Mouse (Mus musculus) liver (tissue): ENCODE data around the gene Lmo4.

Source experiments
- DNase-seq: peaks from one replicate; pipeline ENCODE4 v3.0.0-alpha.2; 2020; ENCODE audit warnings: mixed read lengths

Lmo4 gene

DNA sequence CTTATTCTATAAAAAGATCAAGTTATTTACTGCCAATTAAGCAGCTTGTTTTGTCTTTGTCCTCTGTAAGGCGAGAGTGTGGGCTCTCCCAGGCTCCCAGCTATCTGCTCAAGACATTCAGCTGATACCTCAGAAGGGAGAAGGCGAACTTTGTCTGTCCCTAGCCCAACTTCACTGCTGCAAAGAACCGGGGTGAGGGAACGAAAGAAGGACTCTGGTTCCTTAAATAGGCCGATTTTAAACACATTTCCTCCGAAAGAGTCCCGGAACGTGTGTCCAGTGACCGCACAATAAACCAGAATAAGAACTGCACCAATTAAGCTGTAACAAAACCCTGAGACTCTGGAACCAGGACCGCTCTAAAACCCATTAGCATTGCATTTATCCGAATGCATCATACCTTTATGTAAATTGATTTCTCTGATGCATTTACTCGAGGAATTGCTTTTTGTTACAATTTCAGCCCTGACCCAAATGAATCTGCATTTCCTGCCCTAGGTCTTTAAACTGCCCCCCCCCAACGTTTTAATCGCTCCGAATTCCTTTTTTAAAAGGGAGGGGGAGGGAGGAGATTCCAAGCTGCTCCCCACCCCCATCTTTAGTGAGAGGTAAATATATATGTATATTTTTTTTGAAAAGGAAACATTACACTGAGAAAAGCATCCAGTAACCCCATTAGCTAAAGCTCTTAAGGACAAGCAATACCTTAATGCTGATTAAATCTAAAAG, 1.6 kb downstream of the Lmo4 start:
- peak; percentile 46 for DNase-seq

- no peak for DNase-seq
These were observed 2.3 kb downstream of the Lmo4 start for GRCm38 (mm10) chr3:144202574-144203258.

DNA sequence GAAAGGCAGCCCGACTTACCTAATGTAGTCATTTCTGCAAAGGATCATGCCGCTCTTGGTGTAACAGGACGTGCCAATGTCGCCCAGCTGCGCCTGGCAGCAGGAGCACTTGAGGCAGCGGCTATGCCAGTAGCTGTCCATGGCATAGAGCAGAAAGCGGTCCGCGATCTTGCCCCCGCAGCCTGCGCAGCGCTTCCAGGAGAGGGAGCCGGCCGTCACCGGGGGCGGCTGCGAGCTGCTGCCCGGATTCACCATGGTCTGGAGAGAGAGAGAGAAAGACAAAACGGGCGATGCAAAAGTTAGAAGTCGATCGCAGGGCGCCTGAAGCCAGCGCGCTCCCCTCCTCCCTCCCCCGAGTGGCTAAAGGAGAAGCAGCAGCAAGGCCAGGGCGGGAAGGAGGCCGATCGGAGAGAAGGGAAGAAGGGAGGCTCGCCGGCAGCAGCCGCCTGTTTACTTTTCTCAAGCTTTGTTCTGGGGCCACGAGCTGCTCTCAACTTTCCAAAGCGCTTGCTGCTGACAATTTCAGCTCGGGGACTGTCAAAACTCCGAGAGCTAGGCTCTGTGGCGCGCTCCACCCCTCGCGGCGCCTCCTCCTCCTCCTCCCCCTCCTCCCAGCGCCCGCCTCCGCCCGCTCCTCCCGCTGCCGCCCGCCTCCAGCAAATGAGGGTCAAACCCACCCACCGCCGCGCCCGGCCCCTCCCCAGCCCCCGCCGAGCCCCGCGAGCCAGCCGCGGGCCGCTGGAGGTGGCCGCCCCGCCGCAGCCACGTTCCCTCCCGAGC, 3.0 kb downstream of the Lmo4 start:
- DNase-seq, result peak; percentile 92

DNA sequence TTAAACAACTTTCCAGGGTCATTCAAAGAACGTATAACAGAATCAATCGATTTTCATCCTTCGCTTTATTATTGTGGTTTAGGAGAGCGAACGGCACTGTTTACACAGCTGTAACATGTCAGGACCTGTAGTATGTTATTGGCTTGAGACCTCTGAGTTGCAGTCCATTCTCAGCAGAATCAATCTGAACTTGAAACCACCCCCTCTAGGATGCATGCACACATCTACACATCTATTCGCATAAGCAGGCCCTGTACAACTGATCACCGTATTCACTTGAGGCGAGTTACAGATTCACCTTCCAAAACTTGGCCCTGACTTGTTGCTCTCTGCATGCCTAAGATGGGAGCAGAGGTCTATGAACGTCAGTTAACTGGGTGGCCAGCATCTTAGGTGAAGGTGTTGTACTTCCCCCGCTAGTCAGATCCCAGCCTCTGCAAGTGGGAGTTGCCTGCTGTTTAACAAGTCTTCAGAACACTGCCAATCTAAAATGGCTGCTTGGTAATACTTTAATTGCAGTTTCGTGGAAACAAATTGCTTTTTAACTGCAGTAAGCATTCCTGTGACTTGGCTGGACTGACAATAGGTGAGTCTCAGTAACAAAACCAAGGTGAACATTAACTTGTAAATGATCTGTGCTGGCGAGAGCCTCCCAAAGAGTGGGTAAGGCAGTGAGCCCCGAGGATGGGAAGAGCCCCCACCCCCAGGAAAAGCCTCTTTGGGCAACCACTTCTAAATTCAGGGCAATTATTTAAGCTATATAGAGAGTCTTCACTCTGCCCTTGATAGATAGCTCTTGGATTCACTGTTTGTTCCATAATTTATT, 19.5 kb downstream of the Lmo4 start:
- no peak for DNase-seq

DNA sequence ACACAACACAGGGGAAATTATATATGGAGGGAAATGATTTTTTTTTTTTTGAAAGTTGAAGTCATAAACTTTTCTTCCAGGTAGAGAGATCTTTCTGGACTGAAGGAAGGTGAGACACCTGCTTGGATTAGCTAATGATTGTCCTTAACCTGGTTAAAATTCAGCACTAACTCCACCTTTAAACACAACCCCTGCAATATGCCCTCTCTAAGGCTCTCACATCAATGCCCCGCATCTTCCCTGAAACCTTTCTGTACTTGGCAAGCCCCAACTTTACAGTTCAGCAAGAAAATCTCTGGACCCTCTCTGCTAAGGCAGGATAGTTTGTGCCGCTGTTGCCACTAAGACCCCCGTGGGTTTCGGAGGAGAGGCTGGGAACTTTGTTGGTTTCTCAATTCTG, 20.1 kb downstream of the Lmo4 start:
- DNase-seq, result no peak

DNA sequence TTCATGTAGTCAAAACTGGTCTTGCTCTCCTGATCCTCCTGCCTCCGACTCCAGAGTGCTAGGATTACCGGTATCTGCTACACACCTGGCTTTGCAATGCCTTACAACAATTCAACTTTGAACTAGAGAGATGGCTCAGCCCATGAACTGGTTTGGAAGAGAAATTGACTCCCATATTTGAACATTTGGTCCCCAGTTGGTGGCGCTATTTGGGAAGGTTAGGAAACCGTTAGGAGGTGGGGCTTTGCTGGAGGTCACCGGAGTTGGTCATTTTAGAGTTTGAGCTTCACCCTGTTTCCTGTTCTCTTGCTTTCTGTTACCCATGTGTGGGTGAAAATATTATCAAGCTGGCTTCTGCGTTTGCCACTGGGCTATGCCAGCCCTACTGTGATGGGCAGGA, 22.8 kb downstream of the Lmo4 start:
- no peak for DNase-seq

GRCm38 (mm10) chr3:144178937-144179336, 26.1 kb downstream of the Lmo4 start:
- DNase-seq, result no peak

GRCm38 (mm10) chr3:144173866-144174588, 31.0 kb downstream of the Lmo4 start:
- no peak for DNase-seq

- no peak for DNase-seq
These were observed 31.9 kb downstream of the Lmo4 start for GRCm38 (mm10) chr3:144173138-144173537.

DNA sequence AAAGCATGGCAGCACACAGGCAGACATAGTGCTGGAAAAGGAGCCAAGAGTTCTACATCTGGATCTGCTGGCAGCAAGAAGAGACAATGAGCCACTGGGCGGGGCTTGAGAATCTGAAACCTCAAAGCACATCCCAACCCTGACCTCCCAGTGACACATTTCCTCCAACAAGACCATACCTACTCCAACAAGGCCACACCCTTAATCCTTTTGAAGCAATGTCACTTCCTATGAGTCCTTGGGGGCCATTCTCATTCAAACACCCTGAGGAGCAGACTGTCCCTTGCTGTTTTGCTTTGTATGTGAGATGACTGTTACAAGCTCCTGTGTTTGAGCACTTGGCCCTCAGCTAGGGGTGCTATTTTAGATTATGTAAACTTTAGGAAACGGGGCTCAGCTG, 33.3 kb downstream of the Lmo4 start:
- no peak for DNase-seq

DNA sequence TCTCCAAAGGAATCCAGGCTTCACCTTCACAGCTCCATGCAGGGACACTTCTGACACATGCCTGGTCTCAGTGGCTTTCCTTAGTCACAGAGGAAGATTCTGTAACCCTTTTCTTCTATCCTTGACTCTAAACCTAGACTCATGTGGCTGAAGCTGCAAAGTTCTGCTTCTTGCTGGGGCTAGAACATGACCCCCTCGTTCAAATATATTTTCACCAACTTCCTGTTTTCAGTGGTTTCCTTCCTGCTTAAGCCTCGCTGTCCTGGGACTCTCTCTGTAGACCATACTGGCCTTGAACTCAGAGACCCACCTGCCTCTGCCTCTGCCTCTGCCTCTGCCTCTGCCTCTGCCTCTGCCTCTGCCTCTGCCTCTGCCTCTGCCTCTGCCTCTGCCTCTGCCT, 34.5 kb downstream of the Lmo4 start:
- no peak for DNase-seq

GRCm38 (mm10) chr3:144166439-144167155, 38.4 kb downstream of the Lmo4 start:
- DNase-seq, result no peak

- DNase-seq, result no peak
These were observed 39.6 kb downstream of the Lmo4 start for GRCm38 (mm10) chr3:144165439-144165838.

GRCm38 (mm10) chr3:144164665-144165385, 40.2 kb downstream of the Lmo4 start:
- no peak for DNase-seq

- no peak for DNase-seq
These were observed 41.3 kb downstream of the Lmo4 start for GRCm38 (mm10) chr3:144163718-144164117.

DNA sequence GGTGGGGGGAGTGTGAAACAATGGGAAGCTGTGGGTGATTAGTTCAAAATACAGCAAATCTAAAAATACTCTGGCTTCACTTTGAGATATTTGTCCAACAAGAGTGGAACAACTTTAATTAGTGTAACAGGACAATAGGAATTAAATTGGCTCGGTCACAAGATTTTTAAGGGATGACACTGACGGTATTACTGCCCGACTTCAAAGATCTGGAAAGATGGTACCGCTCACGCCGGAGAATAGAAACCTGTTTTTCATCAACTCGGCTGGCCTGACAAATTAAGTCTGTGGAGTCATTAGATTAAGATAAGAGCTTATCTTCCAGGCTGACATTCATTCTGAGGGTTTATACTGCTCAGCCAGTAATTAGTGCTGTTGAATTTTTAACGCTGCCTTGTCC, 42.9 kb downstream of the Lmo4 start:
- no peak for DNase-seq

DNA sequence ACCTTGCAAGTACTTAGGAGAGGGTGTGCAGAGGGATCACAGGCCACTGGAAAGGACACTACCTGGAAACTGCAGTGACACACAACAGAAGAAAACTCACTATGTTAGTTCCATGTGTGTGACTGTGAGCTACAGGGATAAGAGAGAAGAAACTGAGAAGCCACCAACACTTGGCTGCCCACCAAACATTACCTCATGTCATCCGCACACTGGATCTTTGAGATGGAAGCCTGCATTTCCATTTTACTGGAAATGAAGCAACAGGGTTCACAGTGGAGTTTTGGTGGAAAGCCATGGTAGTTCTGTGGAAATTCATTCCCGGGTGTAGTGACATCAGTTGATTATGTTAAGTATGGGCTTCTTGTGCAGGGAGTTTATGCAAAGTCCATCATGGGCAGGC, 43.8 kb downstream of the Lmo4 start:
- DNase-seq, result no peak

DNA sequence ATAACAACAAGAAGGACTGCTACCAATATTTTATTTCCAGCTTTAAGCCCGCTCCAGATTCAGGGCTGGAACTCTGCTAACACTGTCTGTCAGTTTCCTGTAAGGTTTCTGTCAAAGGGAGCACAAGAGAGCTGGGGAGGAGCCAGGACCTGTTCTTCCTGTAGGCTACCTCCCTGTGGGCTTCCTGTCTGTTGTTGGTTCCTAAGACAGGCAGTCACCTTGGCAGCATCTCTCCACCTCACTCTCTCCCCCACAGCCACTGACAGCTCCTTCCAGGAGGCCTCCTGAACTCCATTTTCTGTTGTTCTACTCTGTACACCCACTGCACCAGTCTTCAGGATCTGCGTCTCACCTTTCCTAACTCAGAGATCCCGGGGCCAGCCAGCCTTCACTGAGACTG, 49.3 kb downstream of the Lmo4 start:
- DNase-seq, result no peak

DNA sequence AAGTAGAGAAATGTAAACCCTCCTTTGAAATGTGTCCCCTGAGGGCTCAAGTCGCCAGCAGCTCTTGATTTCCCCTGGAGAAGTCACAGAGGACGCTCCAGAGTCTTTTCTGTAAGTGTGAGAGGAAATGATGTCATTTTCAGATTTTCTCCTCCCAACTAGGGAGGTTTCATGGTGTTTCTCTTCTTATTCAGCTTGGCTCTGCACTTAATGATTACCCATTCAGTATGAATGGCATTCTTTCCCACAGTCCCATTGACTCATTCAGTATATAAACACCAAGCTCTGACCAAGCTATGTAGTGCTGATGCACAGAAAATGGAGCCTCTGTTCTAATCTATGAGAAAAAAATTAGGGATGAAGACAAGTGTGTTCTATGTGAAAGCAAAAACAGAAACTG, 51.6 kb downstream of the Lmo4 start:
- no peak for DNase-seq

GRCm38 (mm10) chr3:144151001-144151400, 54.0 kb downstream of the Lmo4 start:
- DNase-seq, result no peak

DNA sequence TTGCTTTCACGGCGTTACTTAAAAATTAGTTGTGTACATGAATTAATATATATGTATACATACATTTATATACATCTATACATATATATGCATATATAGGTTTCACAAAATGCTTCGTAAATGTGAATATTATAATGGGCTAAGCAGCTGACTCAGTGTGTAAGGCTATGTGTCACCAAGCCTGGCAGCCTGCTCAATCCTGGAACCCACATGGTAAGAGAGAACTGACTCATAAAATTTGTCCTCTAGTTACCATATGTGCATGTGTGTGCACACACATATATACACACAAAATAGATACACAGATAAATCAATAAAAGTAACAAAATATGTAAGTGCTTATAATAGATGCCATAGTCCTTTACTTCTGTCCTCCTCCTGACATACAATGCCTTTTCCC, 56.8 kb downstream of the Lmo4 start:
- no peak for DNase-seq
